Mouse (Mus musculus) heart, embryonic 12.5 days (tissue): ENCODE measurements around the gene Etnk2. TPM values are rescaled to one million over a fixed set of nuclear protein-coding genes. Genes with fewer than 3 reads are reported as not detected.

Experiments used
- ATAC-seq: fragments of 200-750 bp; cut with Nextera tagmentation; 2 replicates; pipeline ENCODE4 v1.8.0; 2017; ENCODE audit warnings: moderate TSS enrichment, moderate library complexity; ENCODE audit not compliant: insufficient number of reproducible peaks, low FRiP score
- H3K27ac ChIP-seq: fragments of 300-500 bp; sonication (generic); 2 replicates; pipeline ENCODE4 v1.5.1; 2016; ENCODE audit warnings: mild to moderate bottlenecking, moderate library complexity; ENCODE audit not compliant: poor library complexity, severe bottlenecking
- H3K27me3 ChIP-seq: fragments of 300-500 bp; sonication (generic); replicated peaks from 2 replicates; pipeline ENCODE4 v1.6.1; 2016; ENCODE audit warnings: mild to moderate bottlenecking, moderate library complexity
- H3K36me3 ChIP-seq: fragments of 300-500 bp; sonication (generic); 2 replicates; pipeline ENCODE4 v1.6.1; 2016; ENCODE audit warnings: mild to moderate bottlenecking, moderate library complexity
- H3K4me1 ChIP-seq: fragments of 300-500 bp; sonication (generic); replicated peaks from 2 replicates; pipeline ENCODE4 v1.6.1; 2016; ENCODE audit warnings: mild to moderate bottlenecking
- H3K4me2 ChIP-seq: fragments of 300-500 bp; sonication (generic); 2 replicates; pipeline ENCODE4 v1.6.1; 2016; ENCODE audit warnings: mild to moderate bottlenecking, moderate library complexity
- H3K4me3 ChIP-seq: fragments of 300-500 bp; sonication (generic); 2 replicates; pipeline ENCODE4 v1.5.1; 2016; ENCODE audit warnings: mild to moderate bottlenecking
- H3K9ac ChIP-seq: fragments of 300-500 bp; sonication (generic); 2 replicates; pipeline ENCODE4 v1.6.1; 2016; ENCODE audit warnings: mild to moderate bottlenecking, moderate library complexity
- H3K9me3 ChIP-seq: fragments of 300-500 bp; sonication (generic); replicated peaks from 2 replicates; pipeline ENCODE4 v1.6.1; 2016; ENCODE audit warnings: mild to moderate bottlenecking, moderate library complexity
- WGBS: fragments of 180-500 bp; shearing (Covaris S2); methylation state at CpG from one replicate; pipeline ENCODE4 v1.1.7; 2016; 5-methylcytosine and 5-hydroxymethylcytosine counted together
- polyA plus RNA-seq: library from polyadenylated mRNA; unstranded; fragments of >200 nt; fragmentation: Nextera tagmentation; extraction: Ambion mirVana; gene quantifications from 2 replicates; pipeline ENCODE4 v1.2.1, GENCODE M21; 2016

Etnk2 gene
- polyA plus RNA-seq, 1 experiment from 2014 or later: 1.7 TPM

DNA sequence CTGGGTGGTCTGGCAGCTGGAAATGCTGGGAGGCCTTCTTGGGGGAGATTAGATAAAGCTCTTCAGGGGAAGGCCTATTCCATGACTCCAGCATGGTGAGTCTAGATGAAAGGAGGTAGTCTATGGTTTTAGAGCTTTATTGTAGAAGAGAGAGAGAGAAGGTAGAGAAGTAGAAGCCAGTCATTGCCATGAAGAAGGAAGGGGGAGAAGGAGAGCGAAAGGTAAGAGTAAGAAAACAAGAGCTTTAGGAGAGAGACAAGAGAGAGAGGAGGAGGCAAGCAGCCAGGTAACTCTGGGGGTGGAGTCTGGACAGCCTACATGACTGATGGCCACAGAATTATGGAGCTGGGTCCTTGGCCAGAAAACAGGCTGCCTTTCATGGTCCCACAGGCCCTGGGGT lies 13.2 kb upstream of the Etnk2 start, which contains the start of gene Ren1:
Gene Ren1, plus strand, starts transcription at position 301 of the 400 bp plus-strand sequence.
- Histone ChIP-seq H3K27ac (no peak within 1 kb of the TSS), H3K4me2 (no peak within 1 kb of the TSS), H3K27me3 (peaks cover 28% of the 10 kb centered on the region), H3K4me3 (no peak within 1 kb of the TSS), H3K4me1 (peaks cover 17% of the 10 kb centered on the region), H3K36me3 (no peaks in the 10 kb centered on the region), H3K9me3 (no peaks in the 10 kb centered on the region), H3K9ac (no peak within 1 kb of the TSS)
- no peak for ATAC-seq
- 89% methylated on average over 1 of the region's 1 CpGs for WGBS

DNA sequence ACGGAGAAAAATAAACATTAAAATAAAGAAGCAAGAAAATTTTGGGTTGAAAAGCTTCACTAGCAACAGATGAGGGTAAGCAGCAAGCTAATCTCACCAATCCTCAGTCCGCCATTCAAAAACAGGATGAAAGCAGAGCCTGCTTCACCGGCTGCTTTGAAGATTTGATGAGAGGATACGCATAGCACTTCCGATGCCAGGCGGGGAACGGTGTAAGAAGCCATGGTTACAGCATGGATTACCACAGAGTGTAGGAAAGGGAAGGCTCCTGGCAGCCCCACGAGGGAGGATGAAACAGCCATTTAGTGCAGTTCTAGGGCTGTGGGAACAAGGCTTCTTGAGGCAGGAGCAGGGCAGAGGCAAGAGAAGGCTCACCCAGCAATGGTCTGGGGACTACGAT lies 11.6 kb upstream of the Etnk2 start:
- ATAC-seq: no peak

DNA sequence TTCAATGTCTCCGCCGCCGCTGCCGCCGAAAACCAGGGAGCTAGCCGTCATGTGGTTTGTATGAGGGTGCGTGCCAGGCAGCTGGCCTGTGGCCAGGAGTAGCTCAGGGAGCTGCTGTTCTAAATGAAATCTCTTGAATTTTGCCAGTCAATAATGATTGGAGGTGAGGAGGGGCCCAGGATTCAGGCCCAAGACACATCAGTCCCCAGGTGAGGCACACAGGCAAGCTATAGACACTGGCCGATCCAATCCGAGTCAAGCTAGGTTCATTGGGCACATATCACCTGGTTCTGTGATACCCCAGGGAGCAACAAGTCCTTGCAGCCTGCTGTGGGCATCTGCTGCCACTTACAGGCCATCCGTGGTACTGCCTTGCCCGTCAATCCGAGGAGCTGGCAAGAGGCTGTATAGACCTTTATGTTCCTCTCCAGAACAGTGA lies 10.0 kb upstream of the Etnk2 start:
- no peaks in the 10 kb centered on the region for H3K36me3 ChIP-seq
- WGBS: 50% methylated on average over 12 of the region's 12 CpGs
- peaks cover 55% of the 10 kb centered on the region for H3K27me3 ChIP-seq
- H3K9ac ChIP-seq: no peak overlapping the region
- H3K9me3 ChIP-seq: no peaks in the 10 kb centered on the region
- H3K4me2 ChIP-seq: no peak overlapping the region
- no peak for ATAC-seq
- H3K4me3 ChIP-seq: no peak overlapping the region
- H3K4me1 ChIP-seq: peaks cover 8% of the 10 kb centered on the region; the same call in 1 of the 2 replicates
- no peak overlapping the region for H3K27ac ChIP-seq

More for the DNA sequence above, 11.6 kb upstream of the Etnk2 start:
- Histone ChIP-seq H3K4me2 (no peak overlapping the region), H3K9me3 (no peaks in the 10 kb centered on the region), H3K27me3 (peaks cover 42% of the 10 kb centered on the region), H3K4me3 (no peak overlapping the region), H3K9ac (no peak overlapping the region), H3K4me1 (peaks cover 17% of the 10 kb centered on the region), H3K36me3 (no peaks in the 10 kb centered on the region), H3K27ac (no peak overlapping the region)
- 46% methylated on average over 9 of the region's 9 CpGs for WGBS

DNA sequence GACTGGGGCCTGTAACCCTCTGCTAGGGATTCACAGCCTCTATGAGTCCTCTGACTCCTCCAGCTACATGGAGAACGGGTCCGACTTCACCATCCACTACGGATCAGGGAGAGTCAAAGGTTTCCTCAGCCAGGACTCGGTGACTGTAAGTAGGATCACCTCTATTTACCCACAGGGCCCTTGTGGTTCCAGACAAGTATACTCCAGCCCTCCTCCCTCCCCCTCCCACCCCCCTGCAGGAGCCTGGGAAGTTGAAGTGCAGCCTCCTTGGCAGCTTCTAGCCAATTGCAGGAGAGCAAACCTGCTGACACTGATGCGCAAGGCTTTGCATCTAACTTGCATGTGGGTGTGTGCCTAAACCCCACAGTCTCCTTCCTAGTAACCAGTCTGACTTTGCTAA lies 7.9 kb upstream of the Etnk2 start:
- H3K36me3 ChIP-seq: no peaks in the 10 kb centered on the region
- no peaks in the 10 kb centered on the region for H3K4me1 ChIP-seq
- ATAC-seq: no peak
- H3K4me3 ChIP-seq: no peak overlapping the region
- H3K27me3 ChIP-seq: peaks cover 64% of the 10 kb centered on the region
- H3K9ac ChIP-seq: no peak overlapping the region
- H3K4me2 ChIP-seq: no peak overlapping the region
- 51% methylated on average over 5 of the region's 5 CpGs for WGBS
- H3K9me3 ChIP-seq: no peaks in the 10 kb centered on the region
- H3K27ac ChIP-seq: no peak overlapping the region

DNA sequence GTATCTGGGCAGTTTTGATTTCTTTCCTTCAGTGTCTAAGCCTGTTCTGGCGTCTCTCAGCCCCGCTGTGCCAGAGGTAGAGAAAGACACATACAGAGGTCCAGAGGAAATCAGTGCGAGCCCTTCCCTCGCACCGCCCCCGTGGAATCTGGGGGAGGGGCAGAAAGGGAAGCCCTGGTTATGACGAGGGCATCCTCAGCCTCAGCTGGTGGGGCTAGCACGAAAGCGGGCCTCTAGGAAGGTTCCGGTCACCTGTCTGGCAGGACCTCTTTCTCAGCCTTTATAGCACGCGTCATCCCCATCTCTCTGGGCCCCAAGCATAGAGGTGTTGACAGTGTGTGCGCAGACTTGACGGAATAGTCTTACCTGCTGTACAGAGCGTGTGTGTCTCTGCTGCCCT lies 7.5 kb upstream of the Etnk2 start:
- H3K4me2 ChIP-seq: no peak overlapping the region
- H3K4me1 ChIP-seq: no peaks in the 10 kb centered on the region
- H3K27ac ChIP-seq: no peak overlapping the region
- no peak overlapping the region for H3K4me3 ChIP-seq
- H3K36me3 ChIP-seq: no peaks in the 10 kb centered on the region
- WGBS: 46% methylated on average over 15 of the region's 15 CpGs
- H3K27me3 ChIP-seq: peaks cover 64% of the 10 kb centered on the region
- H3K9me3 ChIP-seq: no peaks in the 10 kb centered on the region
- H3K9ac ChIP-seq: no peak overlapping the region
- ATAC-seq: no peak

DNA sequence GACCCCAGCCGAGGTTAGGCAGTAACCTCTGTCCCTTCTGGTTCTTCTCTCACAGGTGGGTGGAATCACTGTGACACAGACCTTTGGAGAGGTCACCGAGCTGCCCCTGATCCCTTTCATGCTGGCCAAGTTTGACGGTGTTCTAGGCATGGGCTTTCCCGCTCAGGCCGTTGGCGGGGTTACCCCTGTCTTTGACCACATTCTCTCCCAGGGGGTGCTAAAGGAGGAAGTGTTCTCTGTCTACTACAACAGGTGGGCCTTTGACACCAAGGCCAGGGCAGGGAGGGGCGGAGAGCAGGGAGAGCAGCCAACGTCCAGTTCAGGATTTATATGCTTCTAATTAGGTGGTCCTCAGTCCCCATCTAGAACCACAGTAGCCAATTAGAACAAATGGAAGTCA lies 7.0 kb upstream of the Etnk2 start:
- H3K27ac ChIP-seq: no peak overlapping the region
- H3K36me3 ChIP-seq: no peaks in the 10 kb centered on the region
- ATAC-seq: no peak
- H3K4me1 ChIP-seq: no peaks in the 10 kb centered on the region
- 59% methylated on average over 8 of the region's 8 CpGs for WGBS
- H3K9ac ChIP-seq: no peak overlapping the region
- peaks cover 64% of the 10 kb centered on the region for H3K27me3 ChIP-seq
- no peaks in the 10 kb centered on the region for H3K9me3 ChIP-seq
- H3K4me3 ChIP-seq: no peak overlapping the region
- H3K4me2 ChIP-seq: no peak overlapping the region

DNA sequence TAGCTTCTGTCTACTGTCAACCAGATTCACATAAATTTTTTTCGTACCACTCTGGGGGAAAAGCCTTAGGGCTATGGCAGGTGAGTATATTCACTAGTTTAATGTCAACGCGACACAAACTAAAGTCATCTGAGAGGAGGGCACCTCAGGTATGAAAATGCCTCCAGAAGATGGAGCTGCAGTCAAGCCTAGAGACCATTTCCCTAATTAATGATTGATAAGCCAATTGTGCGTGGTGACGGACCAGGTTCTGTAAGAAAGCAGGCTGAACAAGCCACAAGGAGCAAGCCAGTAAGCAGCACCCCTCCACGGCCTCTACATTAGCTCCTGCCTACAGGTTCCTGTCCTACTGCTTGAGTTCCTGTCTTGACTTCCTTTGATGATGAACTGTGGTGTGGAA lies 2.4 kb upstream of the Etnk2 start:
- peaks cover 59% of the 10 kb centered on the region for H3K27me3 ChIP-seq
- 88% methylated on average over 6 of the region's 6 CpGs for WGBS
- H3K9ac ChIP-seq: no peak overlapping the region
- H3K36me3 ChIP-seq: no peaks in the 10 kb centered on the region
- no peak overlapping the region for H3K4me3 ChIP-seq
- H3K4me1 ChIP-seq: peaks cover 25% of the 10 kb centered on the region
- no peak for ATAC-seq
- H3K4me2 ChIP-seq: no peak overlapping the region
- no peak overlapping the region for H3K27ac ChIP-seq
- H3K9me3 ChIP-seq: no peaks in the 10 kb centered on the region

DNA sequence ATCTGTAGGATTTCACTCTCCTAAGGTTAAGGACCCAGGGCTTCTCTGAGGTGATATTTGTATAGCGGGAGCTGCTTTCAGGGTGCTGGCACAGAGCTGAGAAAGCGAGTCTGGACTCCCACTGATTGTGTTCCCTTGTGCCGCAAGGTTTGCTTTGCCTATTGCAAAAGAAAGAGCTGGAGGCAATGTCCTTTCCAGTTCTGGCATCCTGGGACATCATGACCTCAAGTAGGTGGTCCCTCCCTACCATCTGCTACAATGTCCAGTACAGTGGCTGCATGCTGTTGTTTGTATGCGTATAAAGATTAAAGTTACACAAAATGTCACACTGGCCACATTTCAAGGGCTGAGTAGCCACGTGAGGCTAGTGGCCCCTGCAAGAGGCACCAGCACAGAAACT lies 1.3 kb upstream of the Etnk2 start:
- Histone ChIP-seq H3K9ac (no peak overlapping the region), H3K27ac (no peak overlapping the region), H3K4me2 (no peak overlapping the region), H3K36me3 (no peaks in the 10 kb centered on the region), H3K9me3 (no peaks in the 10 kb centered on the region), H3K4me1 (peaks cover 26% of the 10 kb centered on the region), H3K4me3 (no peak overlapping the region), H3K27me3 (peaks cover 54% of the 10 kb centered on the region)
- no peak for ATAC-seq
- WGBS: 87% methylated on average over 5 of the region's 5 CpGs

DNA sequence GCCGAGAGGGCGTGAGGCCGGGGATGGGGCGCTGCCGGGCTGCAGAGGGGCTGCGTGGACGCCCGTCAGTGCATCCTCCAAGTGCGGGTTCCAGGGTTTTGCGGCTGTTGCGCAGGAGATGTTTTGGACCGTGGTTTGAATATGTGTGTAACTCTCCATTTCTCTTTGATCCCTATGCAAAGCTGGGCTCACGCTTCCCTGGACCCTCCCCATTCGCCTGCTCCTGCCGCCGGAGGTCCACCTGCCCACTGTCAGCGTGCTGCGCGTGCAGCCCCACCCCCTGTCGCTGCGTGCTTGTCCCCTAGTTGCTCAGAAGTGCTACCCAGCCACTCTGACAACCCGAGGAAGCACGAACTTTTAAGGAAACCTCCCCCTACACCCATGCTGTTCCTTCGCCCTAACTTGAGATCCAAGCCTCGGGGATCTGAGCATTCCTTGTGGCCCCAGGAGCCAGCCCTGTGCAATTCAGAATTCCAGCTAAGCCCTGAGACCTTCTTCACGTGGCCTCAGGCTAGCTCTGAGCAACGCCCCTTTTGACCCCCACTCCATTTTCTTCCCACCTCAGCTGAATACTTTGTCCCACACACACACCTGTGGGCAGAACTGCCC lies 754 bp downstream of the Etnk2 start:
- no peak for ATAC-seq
- no peaks in the 10 kb centered on the region for H3K9me3 ChIP-seq
- no peak overlapping the region for H3K27ac ChIP-seq
- peaks cover 45% of the 10 kb centered on the region for H3K4me1 ChIP-seq
- 3% methylated on average over 27 of the region's 27 CpGs for WGBS
- H3K27me3 ChIP-seq: peaks cover 36% of the 10 kb centered on the region
- H3K36me3 ChIP-seq: no peaks in the 10 kb centered on the region
- peak overlapping the region; percentile 68 for H3K9ac ChIP-seq
- peak overlapping the region; percentile 61 for H3K4me3 ChIP-seq
- peak overlapping the region; percentile 88 for H3K4me2 ChIP-seq

DNA sequence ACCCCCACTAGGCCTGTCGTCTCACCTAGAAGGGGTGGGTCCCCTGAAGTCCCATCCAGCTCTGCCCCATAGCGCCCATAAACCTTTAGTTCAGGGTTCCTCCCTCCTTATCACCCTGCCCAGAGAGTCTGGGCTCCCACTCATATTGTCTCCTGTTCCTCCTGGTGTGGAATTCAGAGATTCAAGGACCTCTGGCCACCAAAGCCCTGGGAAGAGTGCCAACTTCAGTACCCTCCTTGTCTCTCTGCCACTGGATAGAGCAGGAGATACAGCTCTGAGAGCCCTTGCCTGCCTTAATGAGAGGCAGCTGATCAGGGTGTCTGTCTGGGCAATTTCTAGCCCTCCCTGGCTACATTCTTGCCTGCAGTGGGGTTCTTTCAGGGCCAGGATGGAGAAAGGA lies 1.5 kb downstream of the Etnk2 start:
- Histone ChIP-seq H3K4me1 (peaks cover 45% of the 10 kb centered on the region), H3K27me3 (peaks cover 34% of the 10 kb centered on the region), H3K4me2 (no peak overlapping the region), H3K4me3 (no peak overlapping the region), H3K9me3 (no peaks in the 10 kb centered on the region), H3K36me3 (no peaks in the 10 kb centered on the region), H3K27ac (no peak overlapping the region), H3K9ac (no peak overlapping the region)
- WGBS: 34% methylated on average over 2 of the region's 2 CpGs
- ATAC-seq: no peak

DNA sequence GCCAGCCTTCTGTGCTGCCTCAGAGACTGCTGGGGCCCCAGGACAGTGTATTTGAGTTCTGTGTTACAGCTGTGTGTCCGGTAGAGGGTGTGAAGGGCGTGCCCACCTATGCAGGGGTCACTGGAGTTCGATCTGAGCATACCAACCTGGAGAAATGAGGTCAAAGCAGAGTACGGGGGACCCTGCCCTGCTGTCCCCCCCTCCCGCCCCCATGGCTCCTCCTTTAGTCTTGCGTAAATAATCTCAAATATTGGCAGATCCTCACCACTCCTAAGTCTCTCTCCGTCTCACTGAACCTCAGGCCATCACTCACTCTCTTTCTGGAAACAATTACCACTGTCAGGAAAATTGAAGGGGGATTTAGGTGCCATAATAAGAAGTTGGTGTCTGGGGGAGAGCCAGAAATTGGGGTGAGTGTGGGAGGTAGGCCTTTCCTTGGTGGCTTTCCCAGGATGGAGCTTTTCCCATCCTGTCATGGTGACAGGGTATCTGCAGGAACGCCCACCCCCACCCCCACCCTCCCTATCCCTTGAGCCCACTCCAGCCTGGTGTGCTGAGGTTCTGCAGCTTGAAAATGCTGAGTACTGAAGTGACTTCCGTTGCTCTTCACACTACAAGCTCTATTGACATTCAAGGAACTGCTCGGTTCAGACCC lies 3.7 kb downstream of the Etnk2 start:
- peaks cover 45% of the 10 kb centered on the region for H3K4me1 ChIP-seq
- ATAC-seq: no peak
- H3K9ac ChIP-seq: no peak overlapping the region
- WGBS: 51% methylated on average over 10 of the region's 10 CpGs
- no peaks in the 10 kb centered on the region for H3K36me3 ChIP-seq
- H3K4me3 ChIP-seq: no peak overlapping the region
- H3K27me3 ChIP-seq: peaks cover 34% of the 10 kb centered on the region
- H3K4me2 ChIP-seq: 0 out of 2 replicates have a peak overlapping the region, but pooled peaks have one; percentile 35
- H3K27ac ChIP-seq: no peak overlapping the region
- H3K9me3 ChIP-seq: no peaks in the 10 kb centered on the region
